Mouse (Mus musculus): ENCODE data around the gene B830017H08Rik.

DNA sequence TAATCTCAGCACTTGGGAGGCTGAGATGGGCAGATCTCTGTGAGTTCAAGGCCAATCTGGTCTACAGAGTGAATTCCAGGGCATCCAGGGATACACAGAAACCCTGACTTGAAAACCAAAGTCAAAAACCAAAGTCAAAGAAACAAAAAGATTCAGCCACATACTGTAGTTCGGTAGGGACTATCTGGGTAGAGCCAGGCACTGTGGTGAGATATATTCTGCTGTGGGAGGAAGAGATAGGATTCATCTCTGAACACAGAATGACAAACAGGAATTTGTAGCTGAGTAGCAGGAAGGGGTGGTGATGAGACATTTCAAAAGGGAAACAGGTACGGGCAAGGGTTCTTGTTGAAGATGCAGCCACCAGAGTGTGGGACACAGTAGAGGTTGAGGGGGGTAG, 4.7 kb upstream of the B830017H08Rik start:
- TF ChIP-seq MAX (IDR thresholded peaks at IDR 0.05) (no peak), CTCF (IDR thresholded peaks at IDR 0.05; ENCODE audit: control insufficient read depth, insufficient read depth, insufficient read length) (no peak)
